Mouse (Mus musculus): ENCODE results near the gene H13.

Gene H13

GRCm38 (mm10) chr2:152703596-152704255 is 34.5 kb downstream of the H13 start:
- DNase-seq (ENCODE audit: low spot score), result no peak

- DNase-seq (ENCODE audit: low spot score), result no peak
Observed at GRCm38 (mm10) chr2:152704256-152704605, 35.0 kb downstream of the H13 start.

- DNase-seq (ENCODE audit: low spot score), result no peak
Observed at GRCm38 (mm10) chr2:152704811-152705370, 35.6 kb downstream of the H13 start.

- DNase-seq (ENCODE audit: low spot score), result no peak
Observed at GRCm38 (mm10) chr2:152705993-152706571, 36.8 kb downstream of the H13 start.

- DNase-seq (ENCODE audit: low spot score), result no peak
Observed at GRCm38 (mm10) chr2:152707186-152707585, 37.9 kb downstream of the H13 start.

GRCm38 (mm10) chr2:152707627-152708026 is 38.4 kb downstream of the H13 start:
- peak; percentile 24 for DNase-seq (ENCODE audit: low spot score)

- DNase-seq (ENCODE audit: low spot score), result no peak
Observed at GRCm38 (mm10) chr2:152709066-152709465, 39.8 kb downstream of the H13 start.

- DNase-seq (ENCODE audit: low spot score), result no peak
Observed at GRCm38 (mm10) chr2:152716241-152716772, 47.0 kb downstream of the H13 start.

GRCm38 (mm10) chr2:152717652-152718051 is 48.4 kb downstream of the H13 start:
- DNase-seq (ENCODE audit: low spot score), result no peak

GRCm38 (mm10) chr2:152718076-152718475 is 48.8 kb downstream of the H13 start:
- DNase-seq (ENCODE audit: low spot score), result no peak

- DNase-seq (ENCODE audit: low spot score), result no peak
Observed at GRCm38 (mm10) chr2:152723651-152724331, 54.5 kb downstream of the H13 start.

GRCm38 (mm10) chr2:152724332-152724723 is 55.1 kb downstream of the H13 start:
- no peak for DNase-seq (ENCODE audit: low spot score)

GRCm38 (mm10) chr2:152725178-152725750 is 56.0 kb downstream of the H13 start:
- DNase-seq (ENCODE audit: low spot score), result no peak

GRCm38 (mm10) chr2:152726213-152726612 is 57.0 kb downstream of the H13 start:
- no peak for DNase-seq (ENCODE audit: low spot score)

GRCm38 (mm10) chr2:152726751-152727335 is 57.6 kb downstream of the H13 start:
- no peak for DNase-seq (ENCODE audit: low spot score)

- DNase-seq (ENCODE audit: low spot score), result no peak
Observed at GRCm38 (mm10) chr2:152727795-152728510, 58.7 kb downstream of the H13 start.

GRCm38 (mm10) chr2:152728594-152728993 is 59.3 kb downstream of the H13 start:
- DNase-seq (ENCODE audit: low spot score), result no peak

GRCm38 (mm10) chr2:152729013-152729635 is 59.9 kb downstream of the H13 start:
- no peak for DNase-seq (ENCODE audit: low spot score)

GRCm38 (mm10) chr2:152729636-152730020 is 60.4 kb downstream of the H13 start:
- DNase-seq (ENCODE audit: low spot score), result no peak

GRCm38 (mm10) chr2:152733201-152733600 is 63.9 kb downstream of the H13 start:
- no peak for DNase-seq (ENCODE audit: low spot score)

GRCm38 (mm10) chr2:152734501-152734900 is 65.2 kb downstream of the H13 start:
- DNase-seq (ENCODE audit: low spot score), result no peak

All from c-Kit-positive CD71-positive TER-119-positive erythroid progenitor cells, embryonic 14.5 days (primary cell).